Mouse (Mus musculus) MEL (cell line): ENCODE data around the gene Yipf2.
A peak's percentile ranks its signal among the peaks of the same experiment; 100 is the strongest.

Experiments
- CHD2 ChIP-seq: IDR thresholded peaks from 2 replicates; pipeline ENCODE4 v1.6.1; 2011; ENCODE audit warnings: low read length, improper control_type of control experiment
- CTCF ChIP-seq, 3 experiments: IDR thresholded peaks in 2 of 3; conservative IDR thresholded peaks in 1 of 3; 2 replicates each; pipeline ENCODE4 v1.5.1; 2011 to 2012; ENCODE audit warnings: low read length in 3 of 3, low read depth in 2 of 3, mild to moderate bottlenecking in 2 of 3, improper control_type of control experiment in 1 of 3, inconsistent platforms in 1 of 3, mixed read lengths in 1 of 3, moderate library complexity in 1 of 3; ENCODE audit not compliant: control insufficient read depth in 1 of 3, insufficient read depth in 1 of 3, poor library complexity in 1 of 3, severe bottlenecking in 1 of 3
- GATA1 ChIP-seq: IDR thresholded peaks from 2 replicates; pipeline ENCODE4 v1.6.1; 2011; ENCODE audit warnings: low read depth, low read length, improper control_type of control experiment
- POLR2AphosphoS5 ChIP-seq: IDR thresholded peaks from 2 replicates; pipeline ENCODE4 v1.6.1; 2012; ENCODE audit warnings: low read depth, borderline replicate concordance, mild to moderate bottlenecking, inconsistent platforms, low read length, moderate library complexity, mixed read lengths
- SIN3A ChIP-seq: IDR thresholded peaks from 2 replicates; pipeline ENCODE4 v1.6.1; 2012; ENCODE audit warnings: low read length, improper control_type of control experiment, inconsistent platforms
- TCF12 ChIP-seq: IDR thresholded peaks from 2 replicates; pipeline ENCODE4 v1.6.1; 2014; ENCODE audit warnings: low read depth, mild to moderate bottlenecking, inconsistent platforms, low read length, improper control_type of control experiment, moderate library complexity
- ZC3H11A ChIP-seq: IDR thresholded peaks from 2 replicates; pipeline ENCODE4 v1.6.1; 2012; ENCODE audit warnings: low read depth, mild to moderate bottlenecking, inconsistent platforms, low read length, improper control_type of control experiment
- ZKSCAN1 ChIP-seq: IDR thresholded peaks from 2 replicates; pipeline ENCODE4 v1.6.1; 2012; ENCODE audit warnings: low read depth, mild to moderate bottlenecking, inconsistent platforms, low read length, improper control_type of control experiment, moderate library complexity

GRCm38 (mm10) chr9:21626571-21626970 is 33.9 kb upstream of the Yipf2 start:
- TF ChIP-seq TCF12 (no peak), CTCF (IDR thresholded peaks at IDR 0.05 in 2 of 3, conservative IDR thresholded peaks at IDR 0.05 in 1 of 3; ENCODE audit: control insufficient read depth in 1 of 3, insufficient read depth in 1 of 3, low read depth in 2 of 3, low read length in 3 of 3, poor library complexity in 1 of 3, severe bottlenecking in 1 of 3) (peak; percentile 65 to 88 (median 75)), POLR2AphosphoS5 (no peak), CHD2 (no peak), GATA1 (no peak), SIN3A (no peak), ZC3H11A (no peak; the same call in 1 of the 2 replicates), ZKSCAN1 (no peak)
